Mouse (Mus musculus): Measurements from ENCODE around the gene Olfr1256.

GRCm38 (mm10) chr2:89820216-89820615 lies 21.1 kb downstream of the Olfr1256 start:
- TF ChIP-seq CTCF (IDR thresholded peaks at IDR 0.05; ENCODE audit: insufficient read depth, low read length) (no peak), POLR2A (IDR thresholded peaks at IDR 0.05; ENCODE audit: borderline replicate concordance, extremely low read depth, low read depth, low read length) (no peak)
